Mouse (Mus musculus): Measurements from ENCODE around the gene Uqcrfs1.

The Uqcrfs1 gene

DNA sequence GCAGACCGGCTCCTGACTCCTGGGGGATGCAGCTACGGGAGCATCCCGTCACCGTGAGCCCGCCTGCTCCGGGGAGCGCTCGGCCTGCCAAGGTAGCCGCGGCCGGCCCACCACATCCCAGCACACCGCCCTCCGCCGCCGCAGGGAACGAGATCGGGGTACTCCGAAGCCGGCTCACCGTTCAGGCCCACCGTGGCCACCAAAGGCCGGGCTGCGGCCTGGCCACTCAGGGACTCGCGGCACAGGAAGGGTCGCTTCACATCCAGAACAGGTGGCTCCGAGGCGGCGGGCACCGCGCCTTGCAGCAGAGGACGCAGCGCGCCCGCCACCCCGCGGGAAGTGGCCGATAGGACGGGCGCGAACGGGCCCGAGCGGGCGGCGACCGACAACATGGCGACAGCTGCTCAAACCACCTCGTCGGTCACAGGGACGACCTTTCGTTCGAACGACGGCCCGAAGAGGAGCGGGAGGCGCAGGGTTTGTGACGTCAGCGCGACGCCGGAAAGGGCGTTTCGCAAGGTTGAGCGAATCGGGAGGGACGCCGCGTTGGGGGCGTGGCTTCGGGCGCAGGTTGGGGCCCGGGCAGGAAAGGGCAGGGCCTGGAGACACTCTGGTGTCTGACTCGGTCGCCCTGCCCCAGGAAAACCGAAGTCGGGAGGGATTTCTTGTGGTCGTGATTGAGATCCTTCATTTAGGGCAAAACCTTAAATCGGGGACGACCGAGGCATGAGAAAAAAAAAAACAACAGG lies at the start of gene Uqcrfs1:
Gene Uqcrfs1 (minus strand): TSS at position 507 of the 749 bp plus-strand sequence.
- in situ Hi-C loops (cut with MboI, MseI), result loop anchor here (5.0 to 25.0 kb wide), 3 partner anchors 437 to 530 kb away; no protein-coding TSS in a partner anchor

DNA sequence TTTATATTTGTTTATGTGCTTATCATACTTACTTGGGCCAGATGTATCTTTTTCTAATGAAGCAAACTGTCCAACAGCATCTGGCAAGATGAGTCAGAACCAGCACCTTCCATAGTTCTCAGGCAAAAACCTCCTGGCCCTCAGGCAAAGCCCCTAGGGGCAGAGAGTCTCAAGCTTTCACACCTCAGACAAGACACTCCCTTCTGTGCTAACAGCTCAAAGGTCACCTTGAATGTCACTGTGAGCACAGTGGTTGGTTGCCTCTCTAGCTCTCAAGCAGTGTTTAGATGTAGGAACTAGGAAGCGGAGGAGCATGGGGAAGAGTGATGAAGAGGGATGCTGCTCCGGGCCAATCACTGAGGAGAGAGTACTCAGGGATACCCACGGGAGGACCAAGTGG lies 40.6 kb upstream of the Uqcrfs1 start:
- in situ Hi-C loops (cut with MboI, MseI), result no loop called here

DNA sequence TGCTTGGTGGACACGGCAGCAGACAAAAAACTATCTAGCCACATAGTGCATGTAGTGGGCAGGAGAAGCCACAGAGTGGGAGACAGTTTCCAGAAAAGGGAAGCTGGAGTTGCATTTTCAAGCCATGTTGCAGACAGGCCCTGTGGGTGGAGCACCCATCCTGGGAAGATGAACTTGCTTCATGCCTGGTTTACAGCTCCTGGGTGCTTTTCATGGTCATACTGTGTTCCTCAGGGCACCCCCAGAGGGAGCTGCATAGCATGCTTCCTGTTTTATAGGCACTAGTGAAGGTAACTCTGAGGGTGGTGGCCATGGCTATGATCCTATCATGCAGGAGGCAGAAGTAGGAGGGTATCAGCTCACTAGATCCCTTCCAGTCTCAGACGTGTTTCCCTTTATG lies 37.4 kb upstream of the Uqcrfs1 start:
- in situ Hi-C loops (cut with MboI, MseI), result no loop called here

DNA sequence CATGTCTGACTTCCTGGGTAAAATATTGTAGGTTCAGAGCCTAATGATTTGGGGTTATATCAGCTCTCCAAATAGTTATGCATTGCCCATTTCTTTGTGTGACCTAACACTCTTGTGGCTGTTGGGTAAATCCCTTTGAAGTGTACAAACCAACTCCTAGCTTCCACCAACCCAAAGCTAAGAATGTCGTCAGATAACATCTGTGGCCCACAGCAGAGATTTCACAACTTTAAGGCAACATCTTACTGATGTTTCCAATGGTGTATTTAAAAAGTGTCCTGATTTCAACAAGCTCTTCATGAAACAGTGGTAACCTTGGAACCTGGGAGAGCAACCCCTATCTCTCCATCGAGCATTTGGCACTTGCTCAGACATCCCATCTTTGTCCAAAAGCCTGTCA lies 33.6 kb upstream of the Uqcrfs1 start:
- in situ Hi-C loops (cut with MboI, MseI), result no loop called here

DNA sequence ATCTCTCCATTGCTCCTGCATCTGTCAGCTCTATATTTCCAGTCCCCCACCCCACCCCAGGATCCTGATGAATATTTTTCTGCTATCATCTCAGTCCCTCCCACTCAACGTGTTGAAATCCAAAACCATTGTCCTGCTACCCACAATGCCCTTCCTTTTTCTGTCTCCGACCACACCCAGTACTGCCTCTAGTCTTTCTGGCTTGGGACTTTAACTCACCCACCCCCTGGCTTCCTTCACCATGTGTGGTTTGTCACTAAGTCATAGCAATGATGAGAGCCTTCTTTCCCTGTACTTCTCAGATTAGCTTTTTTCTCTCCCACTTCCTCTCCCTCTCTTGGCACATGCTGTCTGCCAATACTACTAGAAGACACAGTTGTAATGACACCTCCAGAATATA lies 31.7 kb upstream of the Uqcrfs1 start:
- in situ Hi-C loops (cut with MboI, MseI), result no loop called here

DNA sequence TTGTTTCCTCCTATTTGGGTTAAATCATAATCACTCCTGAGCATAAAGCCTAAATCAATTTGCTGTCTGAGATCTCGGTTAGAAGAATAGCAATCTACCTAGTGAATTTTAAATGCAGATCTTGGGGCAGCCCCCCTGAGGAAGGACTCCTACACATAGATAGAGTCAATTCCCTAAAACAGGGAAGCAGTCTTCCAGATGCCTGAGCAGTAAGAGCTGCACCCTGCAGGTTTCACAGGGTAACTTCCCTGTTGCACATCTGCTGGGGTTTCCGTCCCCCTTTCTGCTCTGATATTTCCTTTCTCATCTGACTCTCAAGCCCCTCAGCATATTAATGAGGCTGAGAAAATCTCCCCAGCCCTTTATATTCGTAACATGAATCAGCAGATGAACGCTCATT lies 27.8 kb upstream of the Uqcrfs1 start:
- in situ Hi-C loops (cut with MboI, MseI), result loop anchor here (25.0 kb wide), 1 partner anchor 1064 kb away; the partner anchor contains the start of gene Foxf2

DNA sequence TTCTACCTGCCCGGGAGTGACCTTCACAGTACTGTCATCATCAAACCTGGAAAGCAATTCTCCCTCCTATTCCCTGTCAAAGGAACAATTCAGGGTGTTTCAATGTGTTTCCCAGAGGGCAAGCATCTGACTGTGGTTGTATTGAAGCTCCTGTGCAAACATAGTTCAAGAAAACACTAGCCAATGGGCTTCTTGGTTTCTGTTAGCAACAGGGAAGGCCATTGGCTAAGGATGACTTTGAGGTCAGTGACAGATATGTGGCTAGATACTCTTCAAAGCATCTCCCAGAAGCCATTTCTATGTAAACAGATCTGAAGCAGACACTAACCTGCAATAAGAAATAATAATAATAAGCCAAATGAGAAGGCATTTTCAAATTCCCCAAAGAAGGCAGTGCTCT lies 25.0 kb upstream of the Uqcrfs1 start:
- in situ Hi-C loops (cut with MboI, MseI), result loop anchor here (25.0 kb wide), 1 partner anchor 1067 kb away; the partner anchor contains the start of gene Foxf2

DNA sequence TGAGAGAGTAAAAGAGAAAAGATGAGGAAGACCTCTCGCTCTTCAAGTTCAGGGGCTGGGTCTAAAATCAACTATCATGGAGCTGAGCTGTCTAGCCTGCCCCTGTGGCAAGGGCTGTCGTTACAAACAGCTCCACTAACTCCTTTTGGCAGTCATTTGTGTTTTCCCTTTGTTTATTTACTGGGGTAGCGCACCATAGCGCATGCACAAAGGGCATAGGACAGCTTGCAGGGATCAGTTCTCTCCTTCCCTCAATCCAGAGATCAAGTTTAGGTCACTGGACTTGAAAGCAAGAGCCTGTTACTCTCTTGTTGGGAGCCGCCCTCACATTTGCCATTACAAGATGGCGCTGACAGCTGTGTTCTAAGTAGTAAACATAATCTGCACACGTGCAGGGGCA lies 22.4 kb upstream of the Uqcrfs1 start:
- in situ Hi-C loops (cut with MboI, MseI), result loop anchor here (5.0 to 25.0 kb wide), 3 partner anchors 185 to 1070 kb away; partner anchors contain the start of gene Foxf2

DNA sequence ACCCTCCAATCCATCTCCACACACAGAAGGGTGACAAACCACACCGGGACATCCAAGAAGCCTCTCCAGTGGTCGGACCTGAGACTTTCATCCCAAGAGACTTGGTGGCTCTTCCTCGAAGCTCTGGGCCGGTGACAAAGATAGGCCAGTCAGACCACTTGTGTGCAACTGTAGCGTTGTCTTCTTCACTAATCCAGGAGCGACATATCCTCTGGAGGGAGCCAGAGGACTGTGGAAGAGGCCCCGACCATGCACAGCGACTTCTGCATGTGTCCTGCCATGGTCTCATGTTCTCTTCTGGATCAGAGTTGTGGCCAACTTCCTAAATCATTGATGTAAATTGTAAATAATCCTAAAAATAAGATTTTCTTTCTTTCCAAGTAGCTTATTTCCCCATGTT lies 21.6 kb upstream of the Uqcrfs1 start:
- in situ Hi-C loops (cut with MboI, MseI), result loop anchor here (5.0 to 25.0 kb wide), 3 partner anchors 186 to 1071 kb away; partner anchors contain the start of gene Foxf2

DNA sequence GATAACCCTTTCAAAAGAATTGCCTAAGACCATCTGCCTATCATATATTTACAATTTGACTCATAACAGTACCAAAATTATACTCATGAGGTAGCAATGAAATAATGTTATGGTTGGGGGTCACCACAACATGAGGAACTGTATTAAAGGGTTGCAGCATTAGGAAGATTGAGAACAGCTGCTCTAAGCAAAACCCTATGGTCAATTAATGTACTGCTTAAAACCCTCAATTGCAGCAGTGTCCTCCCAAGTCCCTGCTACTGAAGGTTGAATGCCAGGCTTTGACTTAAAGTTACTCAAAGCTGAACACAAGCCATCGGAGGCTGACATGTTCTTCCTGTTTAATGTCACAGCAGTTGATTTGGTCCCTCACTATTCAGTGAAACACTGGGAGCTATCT lies 15.4 kb upstream of the Uqcrfs1 start:
- in situ Hi-C loops (cut with MboI, MseI), result loop anchor here (25.0 kb wide), 1 partner anchor 1077 kb away; the partner anchor contains the start of gene Foxf2

DNA sequence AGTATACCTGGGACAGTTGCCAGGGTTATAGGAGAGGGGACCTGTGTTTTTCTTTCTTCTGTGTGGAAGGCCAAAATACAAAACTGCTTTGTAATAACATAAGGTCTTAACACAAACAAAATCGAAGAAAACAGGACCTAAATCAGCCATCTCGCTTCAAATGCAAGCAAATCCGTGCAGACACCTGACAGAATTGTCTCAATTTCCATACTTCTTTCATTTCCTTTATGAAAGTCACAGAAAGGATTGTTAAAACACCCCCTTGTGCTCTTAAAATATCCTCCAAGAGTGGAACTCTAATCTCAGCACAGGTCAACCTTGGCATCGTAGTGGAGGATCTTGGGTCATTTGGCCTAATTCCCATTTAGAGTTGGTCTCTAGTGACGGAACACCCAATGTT lies 14.9 kb upstream of the Uqcrfs1 start:
- in situ Hi-C loops (cut with MboI, MseI), result loop anchor here (25.0 kb wide), 1 partner anchor 1077 kb away; the partner anchor contains the start of gene Foxf2

DNA sequence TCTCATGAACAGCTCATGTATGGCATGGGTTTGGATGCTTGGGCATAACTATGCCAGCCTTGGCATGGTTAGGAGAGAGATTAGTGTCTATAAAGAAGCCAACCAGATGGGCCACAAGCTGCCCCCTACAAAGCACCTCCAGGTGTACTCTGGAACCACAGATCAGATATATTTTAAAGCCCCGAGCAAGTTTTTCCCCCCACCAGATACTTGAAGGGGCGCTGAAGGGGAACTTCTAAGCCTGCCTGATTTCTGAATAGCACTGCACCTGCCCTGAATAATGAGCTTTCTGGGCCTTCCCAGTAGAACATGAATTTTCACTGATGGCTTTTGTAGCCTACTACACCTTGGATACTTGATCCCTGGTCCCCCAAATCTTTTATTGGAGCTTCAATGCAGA lies 12.6 kb upstream of the Uqcrfs1 start:
- in situ Hi-C loops (cut with MboI, MseI), result loop anchor here (25.0 kb wide), 1 partner anchor 1080 kb away; the partner anchor contains the start of gene Foxf2

DNA sequence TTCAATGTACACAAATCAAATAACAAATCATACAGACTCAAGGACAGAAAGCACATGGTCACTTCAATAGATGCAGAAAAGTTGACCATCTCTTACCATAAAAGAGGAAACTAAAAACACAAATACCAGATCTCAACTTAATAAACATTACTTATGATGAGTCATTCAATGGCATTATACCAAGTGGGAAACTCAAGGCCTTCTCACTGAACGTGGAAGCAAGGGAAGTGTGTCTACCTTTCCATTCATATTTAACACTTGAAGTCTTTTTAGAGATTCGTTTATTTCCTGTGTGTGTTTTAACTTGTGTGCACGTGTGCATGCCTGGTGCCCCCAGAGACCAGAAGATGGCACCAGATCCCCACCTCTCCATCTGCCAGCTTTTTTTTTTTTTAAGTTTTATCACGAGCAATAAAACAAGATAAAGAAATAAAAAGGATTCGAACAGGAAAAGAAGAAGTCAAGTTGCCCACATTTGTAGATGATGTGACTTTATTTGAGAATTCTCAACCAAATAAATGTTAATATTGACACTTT lies 8.0 kb upstream of the Uqcrfs1 start:
- in situ Hi-C loops (cut with MboI, MseI), result loop anchor here (25.0 kb wide), 1 partner anchor 1084 kb away; the partner anchor contains the start of gene Foxf2

DNA sequence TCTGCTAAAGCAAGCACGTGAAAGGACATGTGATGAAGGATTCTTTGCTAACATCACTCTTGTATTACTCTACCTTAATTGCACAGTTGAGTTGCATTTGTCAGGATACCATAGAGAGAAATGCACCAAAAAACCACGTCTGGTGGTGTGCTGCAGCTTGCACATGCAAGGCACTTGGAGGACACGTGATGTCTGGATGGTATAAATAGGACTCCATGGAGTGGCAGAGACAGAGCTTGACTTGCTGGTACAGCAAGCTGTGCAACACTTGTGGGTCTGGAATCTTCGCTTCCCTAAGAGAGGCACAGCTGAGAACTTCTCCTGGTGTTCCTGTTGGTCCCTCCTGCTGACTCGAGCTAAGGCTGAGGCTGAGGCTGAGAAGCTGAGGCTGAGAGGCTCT lies 4.2 kb upstream of the Uqcrfs1 start:
- in situ Hi-C loops (cut with MboI, MseI), result loop anchor here (5.0 to 25.0 kb wide), 3 partner anchors 433 to 525 kb away; no protein-coding TSS in a partner anchor

DNA sequence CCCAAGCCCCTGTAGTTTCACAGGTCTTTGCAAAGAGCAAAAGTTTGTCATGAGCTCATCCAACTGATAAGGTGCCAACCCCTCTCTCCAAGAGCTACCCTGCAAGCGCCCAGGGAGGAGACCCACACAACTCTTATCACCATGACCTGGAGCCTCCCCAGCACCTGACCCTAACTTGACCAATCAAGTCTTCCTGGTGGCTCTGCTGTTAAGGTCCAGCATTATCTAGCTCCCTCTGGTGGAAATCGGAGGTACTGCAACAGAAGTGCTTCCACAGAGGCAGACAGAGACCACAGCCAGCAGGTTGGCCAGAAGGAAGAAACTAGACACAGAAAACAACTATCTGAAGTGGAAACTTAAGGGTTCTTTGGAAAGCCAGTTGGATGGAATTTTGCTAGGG lies 3.7 kb upstream of the Uqcrfs1 start:
- in situ Hi-C loops (cut with MboI, MseI), result loop anchor here (5.0 to 25.0 kb wide), 3 partner anchors 433 to 526 kb away; no protein-coding TSS in a partner anchor

DNA sequence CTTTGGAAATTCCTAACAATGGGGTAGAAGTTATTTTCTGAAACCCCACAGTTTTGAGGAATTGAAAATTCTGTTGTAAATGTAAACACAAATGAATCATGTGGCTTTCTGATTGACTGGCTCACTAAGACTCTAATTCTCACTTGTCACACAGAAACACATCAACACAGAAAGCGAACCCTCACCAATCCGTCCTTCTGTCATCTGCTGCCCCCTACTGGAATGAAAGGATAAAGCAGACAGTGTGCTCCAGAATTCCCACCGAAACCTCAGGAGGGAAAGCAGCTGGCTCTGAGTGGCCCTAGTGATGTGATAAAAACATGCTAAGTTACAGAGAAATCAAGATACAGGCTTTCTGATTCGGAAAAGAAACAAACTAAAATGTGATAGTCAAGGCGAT lies 14.4 kb downstream of the Uqcrfs1 start:
- in situ Hi-C loops (cut with MboI, MseI), result loop anchor here (5.0 to 25.0 kb wide), 2 partner anchors 238 to 443 kb away; no protein-coding TSS in a partner anchor

DNA sequence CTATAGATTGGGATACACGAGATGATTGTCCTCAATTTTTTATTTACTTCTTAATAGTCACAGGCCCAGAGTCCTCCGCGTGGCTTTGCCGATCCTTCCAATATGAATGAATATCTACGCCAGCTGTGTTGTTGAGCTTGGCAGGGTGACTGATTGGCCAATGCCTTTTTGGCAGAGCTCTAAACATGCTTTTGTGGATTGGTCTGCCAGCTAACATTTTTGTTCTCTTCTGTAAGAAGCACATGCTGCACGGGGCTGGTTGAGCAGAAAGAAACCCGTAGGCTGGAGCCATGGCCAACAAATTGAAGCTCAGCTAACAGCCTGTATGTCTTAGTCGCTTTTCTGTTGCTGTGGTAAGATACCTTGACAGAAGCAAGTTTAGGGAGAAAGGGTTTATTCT lies 20.2 kb downstream of the Uqcrfs1 start:
- in situ Hi-C loops (cut with MboI, MseI), result loop anchor here (25.0 kb wide), 1 partner anchor 438 kb away; no protein-coding TSS in a partner anchor

DNA sequence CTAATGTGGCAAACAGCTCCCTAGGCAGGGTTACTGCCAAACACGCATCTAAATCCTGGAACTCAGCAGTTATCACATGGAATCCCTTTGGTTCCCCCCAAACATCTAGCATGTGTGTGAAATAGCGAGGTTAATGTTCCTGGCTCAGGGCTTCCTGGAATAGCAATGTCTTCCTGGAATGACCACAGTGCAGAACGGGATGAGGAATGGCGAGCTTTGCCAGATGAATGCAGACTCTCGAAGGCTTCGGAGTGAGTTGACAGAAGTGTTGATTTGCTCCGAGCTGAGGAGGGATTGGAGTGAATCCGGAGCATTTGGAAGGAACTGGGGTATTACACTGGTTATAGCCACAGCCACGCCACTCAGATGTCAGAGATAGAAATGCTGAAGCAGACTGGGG lies 21.2 kb downstream of the Uqcrfs1 start:
- in situ Hi-C loops (cut with MboI, MseI), result no loop called here

DNA sequence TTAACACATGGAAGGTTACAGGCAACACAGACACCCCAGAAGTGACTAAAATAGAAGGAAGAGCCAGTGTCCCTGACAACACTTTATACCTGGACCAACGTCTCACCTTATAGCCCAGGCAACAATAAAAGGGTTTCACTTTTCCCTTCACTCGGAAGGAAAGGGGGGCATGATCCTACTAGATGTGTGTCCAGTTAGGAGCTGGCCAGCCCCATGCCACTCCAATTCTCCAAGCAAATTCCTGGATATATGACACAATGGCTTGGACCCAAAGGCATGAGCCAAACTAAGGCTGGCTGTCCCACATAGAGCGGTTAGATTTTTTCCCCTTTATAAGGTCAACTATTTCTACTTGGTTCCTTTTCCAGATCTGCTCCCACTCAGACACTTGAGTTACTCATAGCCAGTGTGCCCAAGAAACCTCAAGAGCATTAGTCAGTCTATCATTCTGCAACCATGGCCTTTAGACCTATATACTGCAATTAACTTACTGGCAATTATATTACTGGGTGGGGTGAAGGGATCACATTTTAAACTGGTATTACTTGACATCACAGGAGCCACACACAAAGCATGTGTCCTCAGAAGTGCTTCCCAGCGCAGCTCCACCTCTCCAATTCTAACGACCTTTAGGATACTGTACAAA lies 21.8 kb downstream of the Uqcrfs1 start:
- in situ Hi-C loops (cut with MboI, MseI), result no loop called here

DNA sequence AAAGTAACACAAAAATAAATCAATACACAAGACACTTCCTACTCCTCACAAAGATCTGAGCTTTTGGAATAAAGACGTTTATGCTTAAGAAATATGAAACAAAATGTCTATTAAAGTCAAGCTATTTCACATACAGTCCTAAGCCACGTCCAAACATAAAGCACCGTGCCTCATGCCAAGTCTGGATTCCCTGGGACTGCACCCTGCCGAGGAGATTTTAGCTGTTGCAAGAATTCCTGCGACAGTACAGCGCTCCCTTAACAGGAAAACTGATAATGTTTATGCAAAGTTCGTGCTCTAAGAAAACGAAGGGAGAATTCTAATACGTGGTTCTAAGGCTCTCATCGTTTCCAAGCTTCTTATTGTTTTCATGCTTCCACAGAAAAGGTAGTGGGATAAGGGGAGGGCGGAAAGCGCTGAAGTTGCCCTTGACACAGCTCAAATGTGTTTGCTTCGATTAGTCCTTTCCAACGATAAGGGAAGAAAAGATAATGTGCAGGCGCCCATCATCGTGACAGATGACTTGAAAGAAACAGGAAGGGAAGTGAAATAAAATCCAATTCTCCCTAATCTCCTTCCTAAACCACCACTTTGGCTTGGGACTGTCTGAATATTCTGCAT lies 23.8 kb downstream of the Uqcrfs1 start:
- in situ Hi-C loops (cut with MboI, MseI), result no loop called here

DNA sequence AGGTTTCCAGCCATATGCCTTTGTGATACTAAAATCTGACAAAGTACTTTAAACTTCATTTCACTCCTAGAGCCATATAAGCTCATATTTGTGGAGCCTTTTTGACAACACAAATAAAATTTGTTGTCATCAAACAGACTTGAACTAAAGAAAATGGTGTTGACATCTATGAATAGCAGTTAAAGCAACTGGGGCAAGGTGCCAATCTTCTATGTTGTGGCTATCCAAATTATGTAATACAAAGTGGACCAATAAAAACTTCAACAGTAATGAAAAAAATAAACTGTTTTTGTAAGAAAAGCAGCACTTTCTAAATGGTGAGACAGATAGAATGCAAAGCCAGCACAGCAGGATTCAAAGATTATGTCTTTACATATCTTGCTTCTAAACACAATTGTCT lies 27.0 kb downstream of the Uqcrfs1 start:
- in situ Hi-C loops (cut with MboI, MseI), result no loop called here

DNA sequence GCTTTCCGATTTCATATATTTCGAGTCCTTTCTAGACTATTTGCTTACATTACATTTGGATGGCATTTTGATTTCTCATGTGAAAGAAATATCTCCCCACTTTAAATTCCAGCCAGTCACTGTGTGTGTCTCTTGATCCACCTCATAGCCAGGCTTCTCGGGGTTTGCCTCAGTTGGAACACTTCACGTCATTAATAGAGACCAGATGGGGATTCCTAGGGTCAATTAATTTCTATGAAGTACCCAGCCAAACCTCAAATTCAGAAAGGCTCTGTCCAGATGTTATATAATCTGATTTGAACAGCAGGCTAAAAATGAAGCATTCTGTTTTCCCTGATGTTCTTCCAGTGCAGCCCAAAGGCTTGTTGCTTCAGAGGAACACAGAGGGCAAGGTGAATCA lies 37.5 kb downstream of the Uqcrfs1 start:
- in situ Hi-C loops (cut with MboI, MseI), result no loop called here
